Mouse (Mus musculus) olfactory bulb, adult 2 months (tissue): ENCODE results near the gene Rb1.

Experiments used
- CTCF ChIP-seq: fragments of 200-500 bp; IDR thresholded peaks from 2 replicates; pipeline ENCODE4 v1.5.1; 2012; ENCODE audit warnings: low read depth, mild to moderate bottlenecking, low read length, moderate library complexity; ENCODE audit not compliant: insufficient read depth
- POLR2A ChIP-seq: fragments of 200-500 bp; IDR thresholded peaks from 2 replicates; pipeline ENCODE4 v1.6.1; 2012; ENCODE audit warnings: mild to moderate bottlenecking, low read depth, low read length, moderate library complexity; ENCODE audit not compliant: insufficient read depth

DNA sequence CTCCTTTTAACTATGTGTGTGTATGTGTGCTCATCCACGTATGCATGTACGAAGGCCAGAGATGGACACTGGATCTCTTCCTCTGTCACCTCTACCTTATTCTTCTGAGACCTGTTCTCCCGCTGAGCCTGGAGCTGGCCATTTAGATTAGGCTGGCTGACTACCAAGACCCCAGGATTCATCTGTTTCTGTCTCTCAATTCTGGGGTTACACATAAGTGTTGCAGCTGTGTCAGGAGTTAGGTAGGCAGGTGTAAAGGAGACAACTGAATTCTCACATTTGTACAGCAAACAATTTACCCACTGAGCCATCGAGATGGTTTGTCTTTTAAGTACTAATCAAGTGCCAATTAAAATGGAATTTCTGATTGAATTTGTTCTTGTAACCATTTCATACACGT is 12.7 kb downstream of the Rb1 start:
- TF ChIP-seq CTCF (no peak), POLR2A (no peak)
